Mouse (Mus musculus) heart, postnatal 0 days (tissue): Measurements from ENCODE around the gene Kdm1a. TPM values are rescaled to one million over a fixed set of nuclear protein-coding genes. Genes with fewer than 3 reads are reported as not detected.
A peak's percentile ranks its signal among the peaks of the same experiment; 100 is the strongest.

Experiments used
- ATAC-seq: fragments of 200-750 bp; cut with Nextera tagmentation; 2 replicates; pipeline ENCODE4 v1.8.0; 2017; ENCODE audit warnings: low read depth, moderate number of reproducible peaks, moderate library complexity; ENCODE audit not compliant: insufficient read depth
- DNase-seq: peaks from one replicate; pipeline ENCODE4 v3.0.0-alpha.2; 2016; ENCODE audit warnings: low spot score
- H3K27ac ChIP-seq: fragments of 300-500 bp; sonication (generic); 2 replicates; pipeline ENCODE4 v1.5.1; 2014; ENCODE audit warnings: low read depth, mild to moderate bottlenecking
- H3K27me3 ChIP-seq: fragments of 300-500 bp; sonication (generic); 2 replicates; pipeline ENCODE4 v1.6.1; 2014; ENCODE audit warnings: low read length, mixed read lengths; ENCODE audit not compliant: control insufficient read depth, insufficient read depth
- H3K36me3 ChIP-seq: fragments of 300-500 bp; sonication (generic); replicated peaks from 2 replicates; pipeline ENCODE4 v1.6.1; 2014; ENCODE audit warnings: low read length, mixed read lengths; ENCODE audit not compliant: control insufficient read depth, insufficient read depth
- H3K4me1 ChIP-seq: fragments of 300-500 bp; sonication (generic); 2 replicates; pipeline ENCODE4 v1.6.1; 2014; ENCODE audit warnings: antibody characterized with exemption; ENCODE audit not compliant: control insufficient read depth, insufficient read depth
- H3K4me2 ChIP-seq: fragments of 300-500 bp; sonication (generic); 2 replicates; pipeline ENCODE4 v1.6.1; 2014; ENCODE audit warnings: low read depth, mild to moderate bottlenecking, low read length, moderate library complexity
- H3K4me3 ChIP-seq: fragments of 300-500 bp; sonication (generic); 2 replicates; pipeline ENCODE4 v1.5.1; 2014; ENCODE audit warnings: low read depth, low read length
- H3K9ac ChIP-seq: fragments of 300-500 bp; sonication (generic); replicated peaks from 2 replicates; pipeline ENCODE4 v1.6.1; 2014; ENCODE audit warnings: low read depth, low read length, mixed read lengths
- H3K9me3 ChIP-seq: fragments of 300-500 bp; sonication (generic); replicated peaks from 2 replicates; pipeline ENCODE4 v1.6.1; 2016; ENCODE audit warnings: low read length; ENCODE audit not compliant: control insufficient read depth
- CTCF ChIP-seq: IDR thresholded peaks from 2 replicates; pipeline ENCODE4 v1.5.1; 2016; ENCODE audit warnings: antibody characterized with exemption, control low read depth, low read depth
- EP300 ChIP-seq: IDR thresholded peaks from 2 replicates; pipeline ENCODE4 v1.6.1; 2016; ENCODE audit warnings: antibody characterized with exemption, low read depth
- WGBS: fragments of 180-500 bp; shearing (Covaris S2); extraction: QIAGEN DNeasy Blood & Tissue Kit; methylation state at CpG from one replicate; pipeline ENCODE4 v1.1.7; 2014; 5-methylcytosine and 5-hydroxymethylcytosine counted together
- polyA plus RNA-seq: library from polyadenylated mRNA; unstranded; fragments of >200 nt; fragmentation: Nextera tagmentation; extraction: Ambion mirVana; gene quantifications from 2 replicates; pipeline ENCODE4 v1.2.1, GENCODE M21; 2015
- total RNA-seq: library from RNA; depleted of rRNA; stranded (reverse); fragments of >200 nt; gene quantifications from 2 replicates; pipeline ENCODE4 v1.2.3, GENCODE M21; 2014; ENCODE audit warnings: low replicate concordance; rRNA removed

The Kdm1a gene
- total RNA-seq, result 48.2 and 57.0 TPM in 2 replicates
- polyA plus RNA-seq, result 15.2 and 17.0 TPM in 2 replicates

- Histone ChIP-seq H3K27ac (peak within 1 kb of the TSS; percentile 85), H3K4me2 (peak within 1 kb of the TSS; percentile 69), H3K4me1 (peaks cover 11% of the 10 kb centered on the region), H3K36me3 (no peaks in the 10 kb centered on the region), H3K4me3 (peak within 1 kb of the TSS; percentile 80), H3K9me3 (no peaks in the 10 kb centered on the region), H3K27me3 (no peaks in the 10 kb centered on the region), H3K9ac (peak within 1 kb of the TSS; percentile 97)
- ATAC-seq (peak; percentile 89), DNase-seq (peak; percentile 87)
- under 1% methylated on average over 36 of the region's 45 CpGs for WGBS
- TF ChIP-seq EP300 (no peak), CTCF (peak; percentile 91)
Observed at GRCm38 (mm10) chr4:136602568-136602967, at the start of gene Kdm1a. TSS of gene Kdm1a (minus strand) at chr4:136602723.

- ATAC-seq, result no peak
Observed at GRCm38 (mm10) chr4:136651882-136652527, 49.5 kb upstream of the Kdm1a start.

GRCm38 (mm10) chr4:136651357-136651811 lies 48.9 kb upstream of the Kdm1a start:
- TF ChIP-seq EP300 (no peak), CTCF (peak; percentile 72)
- 67% methylated on average over 3 of the region's 3 CpGs for WGBS
- peaks cover 83% of the 10 kb centered on the region for H3K27me3 ChIP-seq
- no peaks in the 10 kb centered on the region for H3K36me3 ChIP-seq
- H3K4me1 ChIP-seq, result peaks cover 17% of the 10 kb centered on the region
- H3K9ac ChIP-seq, result no peak overlapping the region
- peaks cover 9% of the 10 kb centered on the region; the same call in 1 of the 2 replicates for H3K9me3 ChIP-seq
- H3K4me2 ChIP-seq, result no peak overlapping the region
- ATAC-seq, result no peak
- H3K4me3 ChIP-seq, result no peak overlapping the region
- peak; percentile 46 for DNase-seq
- no peak overlapping the region for H3K27ac ChIP-seq

More at GRCm38 (mm10) chr4:136651882-136652527, 49.5 kb upstream of the Kdm1a start:
- Histone ChIP-seq H3K4me2 (no peak overlapping the region), H3K4me1 (peaks cover 17% of the 10 kb centered on the region), H3K9ac (no peak overlapping the region), H3K27ac (no peak overlapping the region), H3K4me3 (no peak overlapping the region), H3K36me3 (no peaks in the 10 kb centered on the region), H3K9me3 (peaks cover 3% of the 10 kb centered on the region; the same call in 1 of the 2 replicates), H3K27me3 (peaks cover 80% of the 10 kb centered on the region)
- no peak for DNase-seq
- TF ChIP-seq EP300 (no peak), CTCF (no peak)
- 82% methylated on average over 13 of the region's 13 CpGs for WGBS

- Histone ChIP-seq H3K9ac (no peak overlapping the region), H3K27ac (no peak overlapping the region), H3K4me2 (no peak overlapping the region), H3K4me1 (peaks cover 17% of the 10 kb centered on the region), H3K4me3 (no peak overlapping the region), H3K27me3 (peaks cover 73% of the 10 kb centered on the region), H3K36me3 (no peaks in the 10 kb centered on the region), H3K9me3 (peaks cover 11% of the 10 kb centered on the region; the same call in 1 of the 2 replicates)
- ATAC-seq (no peak), DNase-seq (no peak)
- TF ChIP-seq CTCF (no peak), EP300 (no peak)
- WGBS, result 81% methylated on average over 8 of the region's 8 CpGs
Observed at GRCm38 (mm10) chr4:136650261-136650660, 47.7 kb upstream of the Kdm1a start.

GRCm38 (mm10) chr4:136649480-136650196 lies 47.1 kb upstream of the Kdm1a start:
- H3K9ac ChIP-seq, result no peak overlapping the region
- peak; percentile 60 for ATAC-seq
- 22% methylated on average over 13 of the region's 13 CpGs for WGBS
- H3K4me1 ChIP-seq, result peaks cover 17% of the 10 kb centered on the region
- no peaks in the 10 kb centered on the region for H3K36me3 ChIP-seq
- no peak for TF ChIP-seq EP300
- no peak for TF ChIP-seq CTCF
- peak overlapping the region; percentile 28 for H3K4me2 ChIP-seq
- H3K4me3 ChIP-seq, result no peak overlapping the region
- peaks cover 11% of the 10 kb centered on the region; the same call in 1 of the 2 replicates for H3K9me3 ChIP-seq
- DNase-seq, result peak; percentile 21
- H3K27me3 ChIP-seq, result peaks cover 67% of the 10 kb centered on the region
- no peak overlapping the region for H3K27ac ChIP-seq
